Comparison of ENCODE assay signal across 27 mouse cellular contexts in genomic region chr6:32346015-32346414, GRCm38 (mm10).
DNase-seq lines count a peak whose midpoint lies in the region; TF ChIP-seq lines count a peak whose summit lies in the region.
"Had no signal": no experiment of that assay in that cellular context is flagged by ENCODE, and none has a peak within 500 bp of the region (broad histone marks: within the 10 kb centered on the region; RNA-seq: fewer than 3 reads in every experiment).

No protein-coding gene starts in this region.

- H3K36me3 ChIP-seq in forebrain, embryonic 10.5 days (replicated peaks), result no peaks in the 10 kb centered on the region
- H3K36me3 ChIP-seq: embryonic facial prominence, embryonic 10.5 days; embryonic facial prominence, embryonic 13.5 days; heart, embryonic 10.5 days; heart, embryonic 13.5 days had no signal

- H3K4me3 ChIP-seq in layer of hippocampus, adult 2 months, result no peak overlapping the region
- no peak overlapping the region for H3K4me3 ChIP-seq in forebrain, embryonic 10.5 days
- H3K4me3 ChIP-seq: embryonic facial prominence, embryonic 10.5 days; embryonic facial prominence, embryonic 13.5 days; erythroblast, embryonic 14.5 days; forebrain, embryonic 13.5 days; heart, adult 2 months; heart, embryonic 10.5 days; heart, embryonic 13.5 days had no signal

- peaks cover 12% of the 10 kb centered on the region for H3K4me1 ChIP-seq in forebrain, embryonic 10.5 days
- H3K4me1 ChIP-seq: forebrain, embryonic 13.5 days had no signal

- WGBS in forebrain, embryonic 10.5 days, result 81% methylated on average over 2 of the region's 2 CpGs

- no peak for TF ChIP-seq CTCF in layer of hippocampus, adult 2 months (conservative IDR thresholded peaks at IDR 0.05)

- DNase-seq in adrenal gland, adult 2 months, result peak; percentile 66
- DNase-seq in adrenal gland, postnatal 25 days, result no peak
- no peak for DNase-seq in layer of hippocampus, adult 2 months (ENCODE audit: low spot score in 2 of 2)
- DNase-seq in layer of hippocampus, postnatal 10 days (ENCODE audit: low spot score in 2 of 2), result no peak
- DNase-seq in MN1 (ENCODE audit: low spot score), result peak; percentile 58
- peak; percentile 49 for DNase-seq in brain, adult 2 months (ENCODE audit: low read depth, low spot score)
- DNase-seq in kidney, postnatal 36 days, result no peak
- no peak for DNase-seq in forebrain, embryonic 10.5 days (ENCODE audit: extremely low spot score, low spot score)
- DNase-seq: cerebellum, adult 11-12 months; cerebellum, adult 8-10 months; cerebellum, postnatal 36 days; embryo, embryonic 11 days; gastrocnemius, postnatal 10 days; gastrocnemius, postnatal 36 days; heart, adult 2 months; heart, postnatal 14 days; heart, postnatal 4 days; kidney, adult 18-20 months had no signal

- peak overlapping the region; percentile 62; the same call in 1 of the 2 replicates for H3K27ac ChIP-seq in layer of hippocampus, adult 2 months
- H3K27ac ChIP-seq in forebrain, embryonic 10.5 days, result no peak overlapping the region
- H3K27ac ChIP-seq: embryonic facial prominence, embryonic 10.5 days; embryonic facial prominence, embryonic 13.5 days; forebrain, embryonic 13.5 days; heart, adult 2 months; hindbrain, embryonic 14.5 days; hindbrain, postnatal 0 days had no signal

- no peaks in the 10 kb centered on the region for H3K27me3 ChIP-seq in forebrain, embryonic 10.5 days (ENCODE audit: poor library complexity, severe bottlenecking)
- H3K27me3 ChIP-seq: embryonic facial prominence, embryonic 13.5 days; forebrain, embryonic 13.5 days; heart, embryonic 13.5 days; Patski had no signal

- H3K9me3 ChIP-seq in forebrain, embryonic 10.5 days, result no peaks in the 10 kb centered on the region
- H3K9me3 ChIP-seq: embryonic facial prominence, embryonic 10.5 days; embryonic facial prominence, embryonic 13.5 days; forebrain, embryonic 13.5 days; heart, embryonic 10.5 days; heart, embryonic 13.5 days had no signal

Comparison
In these comparisons a context has a peak if more than half of its experiments do, and no peak if none do; other contexts are left out.
1. DNase-seq: peak in adrenal gland, adult 2 months (single experiment), MN1 (single experiment) and brain, adult 2 months (single experiment); none in adrenal gland, postnatal 25 days (single experiment), layer of hippocampus, adult 2 months (0 of 2), layer of hippocampus, postnatal 10 days (0 of 2), kidney, postnatal 36 days (0 of 2) and forebrain, embryonic 10.5 days (single experiment).